Mouse (Mus musculus) embryonic facial prominence, embryonic 14.5 days (tissue): ENCODE measurements around the gene Smim23. TPM values are rescaled to one million over a fixed set of nuclear protein-coding genes. Genes with fewer than 3 reads are reported as not detected.

Source experiments
- polyA plus RNA-seq: library from polyadenylated mRNA; unstranded; fragments of >200 nt; fragmentation: Nextera tagmentation; extraction: Ambion mirVana; gene quantifications from 2 replicates; pipeline ENCODE4 v1.2.1, GENCODE M21; 2014

The Smim23 gene
- polyA plus RNA-seq, 1 experiment from 2014 or later = not detected

Other genes starting within 250 kb of the Smim23 start
- gene Fbxw11, start 181.9 kb downstream of the Smim23 start, polyA plus RNA-seq = 59.0 and 66.4 TPM in 2 replicates